Mouse (Mus musculus) cortical plate, adult 2 months (tissue): ENCODE data around the gene Emc10.

Experiments used
- CTCF ChIP-seq: fragments of 200-500 bp; IDR thresholded peaks from 2 replicates; pipeline ENCODE4 v1.5.1; 2011; ENCODE audit warnings: mild to moderate bottlenecking, control low read depth, low read length; ENCODE audit not compliant: insufficient read depth; ENCODE audit errors: extremely low read depth
- POLR2A ChIP-seq: fragments of 200-500 bp; IDR thresholded peaks from 2 replicates; pipeline ENCODE4 v1.6.1; 2011; ENCODE audit warnings: mild to moderate bottlenecking, low read length, control low read depth; ENCODE audit not compliant: insufficient read depth; ENCODE audit errors: extremely low read depth

GRCm38 (mm10) chr7:44485572-44486195, 10.6 kb downstream of the Emc10 start:
- TF ChIP-seq CTCF: no peak
- TF ChIP-seq POLR2A: no peak
